Comparison of ENCODE assay signal across 8 mouse cellular contexts in the genomic region with DNA sequence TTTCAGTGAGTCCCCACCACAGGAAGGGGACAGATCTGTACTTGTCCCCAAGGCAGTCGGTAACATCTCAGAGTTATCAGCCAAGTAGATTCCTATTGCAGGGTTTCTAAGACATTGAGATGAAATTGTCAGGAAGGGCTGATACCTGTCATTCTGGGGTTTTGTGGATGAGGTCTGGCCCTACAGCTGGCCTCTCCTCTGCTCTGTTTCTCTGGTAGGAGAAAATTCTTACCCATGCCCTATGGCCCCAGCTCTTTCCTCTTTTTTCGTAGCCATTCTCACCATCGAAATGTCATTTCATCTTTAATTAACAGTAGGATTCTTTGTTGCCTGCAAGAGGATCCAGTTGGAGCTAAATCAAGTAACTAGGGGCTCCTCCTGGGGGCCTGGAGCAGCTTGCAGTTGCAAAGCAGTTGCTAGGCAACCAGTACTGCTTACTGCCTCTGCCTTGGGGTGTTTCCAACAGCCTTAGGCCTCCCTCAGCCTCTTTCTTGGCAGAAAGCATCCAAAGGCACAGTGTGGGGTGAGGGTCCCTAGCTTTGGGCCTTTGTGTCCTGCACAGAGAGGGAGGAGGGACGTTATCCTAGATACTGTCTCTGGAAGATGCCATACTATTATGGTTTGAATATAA. TPM values are rescaled to one million over a fixed set of nuclear protein-coding genes. Genes with fewer than 3 reads are reported as not detected.
DNase-seq lines count a peak whose midpoint lies in the region; ATAC-seq and TF ChIP-seq lines count a peak whose summit lies in the region.

4933407L21Rik (plus strand) TSS at position 427 of the 631 bp plus-strand sequence.

- no peak within 1 kb of the TSS for H3K4me2 ChIP-seq in lung, embryonic 15.5 days
- H3K4me2 ChIP-seq in forebrain, embryonic 12.5 days, result peak within 1 kb of the TSS; percentile 4; the same call in 1 of the 2 replicates
- H3K4me2 ChIP-seq in midbrain, postnatal 0 days (ENCODE audit: low read depth, low read length, poor library complexity, severe bottlenecking), result no peak within 1 kb of the TSS

- no peaks in the 10 kb centered on the region for H3K36me3 ChIP-seq in lung, embryonic 15.5 days
- no peaks in the 10 kb centered on the region for H3K36me3 ChIP-seq in forebrain, embryonic 12.5 days (replicated peaks)
- H3K36me3 ChIP-seq in midbrain, postnatal 0 days (ENCODE audit: insufficient read depth, low read length), result no peaks in the 10 kb centered on the region

- no peaks in the 10 kb centered on the region for H3K9me3 ChIP-seq in lung, embryonic 15.5 days
- no peaks in the 10 kb centered on the region for H3K9me3 ChIP-seq in forebrain, embryonic 12.5 days
- no peaks in the 10 kb centered on the region for H3K9me3 ChIP-seq in midbrain, postnatal 0 days (ENCODE audit: low read length)

- H3K4me3 ChIP-seq in lung, embryonic 15.5 days, result no peak within 1 kb of the TSS
- no peak within 1 kb of the TSS for H3K4me3 ChIP-seq in forebrain, embryonic 12.5 days (replicated peaks)
- no peak within 1 kb of the TSS for H3K4me3 ChIP-seq in midbrain, postnatal 0 days (ENCODE audit: low read depth, low read length)

- no peaks in the 10 kb centered on the region for H3K27me3 ChIP-seq in lung, embryonic 15.5 days
- H3K27me3 ChIP-seq in forebrain, embryonic 12.5 days, result no peaks in the 10 kb centered on the region
- H3K27me3 ChIP-seq in midbrain, postnatal 0 days (ENCODE audit: insufficient read depth, low read length), result no peaks in the 10 kb centered on the region

- 0 out of 2 replicates have a peak, but pooled peaks have one; percentile 53 for ATAC-seq in lung, embryonic 15.5 days (ENCODE audit: borderline replicate concordance, extremely low read depth, low FRiP score, low TSS enrichment)
- peak; percentile 92 for ATAC-seq in forebrain, embryonic 12.5 days (ENCODE audit: low FRiP score)
- peak; percentile 85 for ATAC-seq in midbrain, postnatal 0 days (ENCODE audit: low FRiP score)
- ATAC-seq in granulocyte monocyte progenitor cell, adult 5-6 weeks (replicated peaks; ENCODE audit: poor library complexity, severe bottlenecking), result no peak

- no peak within 1 kb of the TSS for H3K9ac ChIP-seq in lung, embryonic 15.5 days
- no peak within 1 kb of the TSS for H3K9ac ChIP-seq in forebrain, embryonic 12.5 days
- H3K9ac ChIP-seq in midbrain, postnatal 0 days (replicated peaks; ENCODE audit: low read length, poor library complexity, severe bottlenecking), result no peak within 1 kb of the TSS

- peaks cover 16% of the 10 kb centered on the region for H3K4me1 ChIP-seq in lung, embryonic 15.5 days
- H3K4me1 ChIP-seq in forebrain, embryonic 12.5 days, result peaks cover 30% of the 10 kb centered on the region
- peaks cover 21% of the 10 kb centered on the region; the same call in 1 of the 2 replicates for H3K4me1 ChIP-seq in midbrain, postnatal 0 days (ENCODE audit: insufficient read depth, low read length)

- WGBS in lung, embryonic 15.5 days, result 54% methylated on average over 4 of the region's 4 CpGs
- 18% methylated on average over 4 of the region's 4 CpGs for WGBS in forebrain, embryonic 12.5 days
- 10% methylated on average over 4 of the region's 4 CpGs for WGBS in midbrain, postnatal 0 days

- no peak for DNase-seq in lung, adult 18-20 months
- peak; percentile 81 to 83 for DNase-seq in layer of hippocampus, adult 8-10 months (ENCODE audit: low spot score in 2 of 2)
- DNase-seq in midbrain, postnatal 0 days (ENCODE audit: low spot score), result peak; percentile 97
- no peak for DNase-seq in adrenal gland, postnatal 10 days
- DNase-seq in urinary bladder, adult 2 months (ENCODE audit: low spot score), result no peak

- H3K27ac ChIP-seq in lung, embryonic 15.5 days, result no peak within 1 kb of the TSS
- H3K27ac ChIP-seq in forebrain, embryonic 12.5 days, result peak within 1 kb of the TSS; percentile 88
- peak within 1 kb of the TSS; percentile 80 for H3K27ac ChIP-seq in midbrain, postnatal 0 days (ENCODE audit: low read depth, low read length)

- TF ChIP-seq CTCF in midbrain, postnatal 0 days (IDR thresholded peaks at IDR 0.05), result peak; percentile 29; the same call in 1 of the 2 replicates

RNA-seq across cellular contexts. Expression of gene 4933407L21Rik, which starts in this region (rescaled TPM):
- 0.14 and 0.47 TPM in 2 replicates for polyA plus RNA-seq in lung, embryonic 15.5 days (2015; fragmentation: Nextera tagmentation; extraction: Ambion mirVana)
- polyA plus RNA-seq in forebrain, embryonic 12.5 days (2016; fragmentation: Nextera tagmentation; extraction: Ambion mirVana), result 2.4 and 3.7 TPM in 2 replicates
- 1 to 10 TPM; 4.3 to 5.3 (median 4.5) TPM for total RNA-seq in layer of hippocampus, adult 8-10 months (2022)
- 9.4 and 10.6 TPM in 2 replicates for total RNA-seq in midbrain, postnatal 0 days (2014; rRNA removed)
- polyA plus RNA-seq in midbrain, postnatal 0 days (2015; fragmentation: Nextera tagmentation; extraction: Ambion mirVana), result 8.5 and 10.1 TPM in 2 replicates
- under 1 TPM; 0.18 to 0.24 TPM for total RNA-seq in adrenal gland, postnatal 10 days (2021)
- total RNA-seq in granulocyte monocyte progenitor cell, adult 5-6 weeks (2014; fragmentation: Nextera tagmentation), result not detected in 2 replicates
- total RNA-seq in granulocyte monocyte progenitor cell, adult 5-6 weeks (2017), result not detected in 2 replicates
- polyA plus RNA-seq in urinary bladder, adult 2 months (2012; rRNA removed), result 0.08 and 0.41 TPM in 2 replicates

Comparison
In these comparisons a context has a peak if more than half of its experiments do, and no peak if none do; other contexts are left out.
1. Peak in ATAC-seq in lung, embryonic 15.5 days; RNA of the gene not detected or under 1 TPM.
2. DNase-seq: peak in layer of hippocampus, adult 8-10 months (2 of 2) and midbrain, postnatal 0 days (single experiment); none in lung, adult 18-20 months (0 of 2), adrenal gland, postnatal 10 days (single experiment) and urinary bladder, adult 2 months (single experiment).